Mouse (Mus musculus) spleen, adult 18-20 months (tissue): ENCODE data around the gene Slit3.

Experiments used
- DNase-seq, 2 experiments: peaks; one replicate each; pipeline ENCODE4 v3.0.0; 2022; ENCODE audit warnings: mixed read lengths in 2 of 2

Slit3 gene

DNA sequence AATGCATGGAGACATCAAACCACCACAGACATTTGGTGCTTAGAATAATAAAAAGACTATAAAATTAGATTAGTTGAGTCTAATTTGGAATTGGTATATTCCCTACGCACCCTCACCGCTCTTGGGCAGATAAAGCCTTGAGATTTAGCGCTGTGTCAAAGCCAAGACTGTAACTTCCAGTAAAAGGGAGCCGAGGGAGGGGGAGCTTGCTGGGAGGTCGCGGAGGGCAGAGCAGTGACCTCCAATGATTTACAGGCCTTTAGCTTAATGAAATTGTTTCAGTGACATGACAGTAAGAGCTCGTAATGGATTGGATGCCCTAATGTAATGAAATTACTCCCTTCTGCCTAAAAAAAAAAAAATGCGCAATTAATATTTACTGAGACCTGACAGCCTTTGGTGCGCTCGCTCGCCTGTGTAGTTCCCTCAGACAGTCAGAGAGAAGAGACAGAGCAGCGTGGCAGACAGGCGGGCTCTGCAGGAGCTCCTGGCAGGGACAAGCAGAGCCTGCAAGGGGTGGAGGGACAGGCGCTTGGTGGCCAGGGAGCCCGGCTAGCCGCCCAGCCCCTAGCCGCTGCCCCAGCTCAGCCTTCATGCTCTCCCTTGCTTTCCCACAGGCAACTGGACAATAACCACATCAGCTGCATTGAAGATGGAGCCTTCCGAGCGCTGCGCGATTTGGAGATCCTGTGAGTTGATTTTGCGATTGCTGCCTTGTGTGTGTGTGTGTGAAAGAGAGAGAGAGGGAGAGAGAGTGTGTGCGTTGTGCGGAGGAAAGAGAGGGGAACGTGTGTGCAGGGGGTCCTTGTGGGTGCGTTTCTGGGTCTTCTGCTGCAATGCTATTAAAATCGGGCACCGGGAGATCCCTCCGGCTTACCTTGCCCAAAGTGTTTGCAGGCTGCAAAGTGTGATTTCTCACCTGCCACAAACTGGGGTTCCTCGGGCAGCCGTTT lies 423.4 kb downstream of the Slit3 start:
- no peak for DNase-seq

DNA sequence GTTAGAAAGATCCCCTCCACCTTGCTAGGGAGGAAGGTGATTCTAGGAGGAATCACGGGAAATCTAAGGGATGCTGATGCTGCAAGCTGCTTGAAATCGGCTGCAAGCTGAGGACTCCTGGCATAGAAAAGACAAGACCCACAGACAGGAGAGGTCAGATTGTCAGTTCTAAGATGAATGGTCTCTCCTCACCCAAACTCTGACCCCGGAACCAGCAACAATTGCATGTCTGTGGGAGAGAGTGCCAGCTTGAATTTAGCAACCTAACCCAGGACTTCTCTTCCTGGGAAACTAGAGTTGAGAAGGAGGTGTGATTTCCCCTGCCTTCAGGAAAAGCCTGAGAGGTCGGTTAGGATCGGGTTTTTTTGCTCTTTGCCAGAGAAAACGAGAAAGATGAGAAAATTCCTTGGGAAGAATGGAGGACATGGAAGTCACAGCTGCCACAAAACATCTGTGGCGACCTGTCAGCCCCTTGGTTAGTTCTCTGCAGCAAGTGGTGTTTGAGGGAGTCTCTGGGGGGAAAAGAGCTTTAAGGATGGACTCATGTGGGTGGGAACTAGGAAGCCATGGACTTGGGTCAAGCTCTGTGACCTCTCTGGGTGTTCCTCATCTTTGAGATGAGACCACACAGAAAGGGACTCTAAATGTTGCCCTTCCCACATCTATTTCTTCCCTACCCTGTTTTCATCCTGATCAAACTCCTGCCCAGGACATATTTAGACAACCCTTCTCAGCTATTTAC lies 425.2 kb downstream of the Slit3 start:
- DNase-seq: no peak

- no peak for DNase-seq
These were observed 429.0 kb downstream of the Slit3 start for GRCm38 (mm10) chr11:35550036-35550435.

DNA sequence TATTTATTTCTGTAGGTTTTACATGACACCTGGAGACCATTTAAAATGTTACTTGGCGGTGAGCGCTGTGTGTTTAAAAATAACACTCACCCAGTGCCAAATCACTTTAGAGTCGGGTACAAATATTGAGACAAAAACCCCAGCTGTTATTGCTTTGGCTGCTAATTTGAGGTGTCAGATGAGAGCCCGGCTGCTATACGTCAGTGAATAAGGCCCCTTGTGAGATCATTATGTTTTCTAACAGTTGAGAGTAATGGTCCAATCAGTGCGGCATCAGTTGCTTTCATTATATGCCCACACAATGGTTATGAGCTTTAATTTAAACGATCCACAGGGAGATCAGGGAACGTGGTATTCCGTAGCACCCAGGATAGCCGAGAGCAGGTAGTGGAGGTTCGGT lies 435.2 kb downstream of the Slit3 start:
- no peak for DNase-seq

GRCm38 (mm10) chr11:35557476-35557875 lies 436.5 kb downstream of the Slit3 start:
- no peak for DNase-seq

DNA sequence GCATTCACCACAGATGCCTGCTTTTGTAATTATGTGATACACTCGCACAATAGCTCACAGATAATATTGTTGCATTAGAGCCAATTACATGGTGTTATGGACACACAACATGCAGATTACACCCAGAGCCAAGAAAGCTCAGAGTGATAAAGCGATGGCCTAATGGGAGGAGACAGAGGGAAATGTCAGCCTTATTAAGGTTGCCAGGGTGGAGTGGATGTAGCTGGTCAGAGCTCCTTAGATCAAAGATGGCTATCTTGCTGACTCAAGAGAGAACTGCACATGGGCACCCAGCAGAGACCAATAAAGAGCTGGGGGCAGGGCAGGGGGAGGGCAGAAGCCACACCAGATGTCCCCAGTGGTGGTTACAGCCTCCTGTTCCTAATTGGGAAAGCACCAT lies 437.3 kb downstream of the Slit3 start:
- no peak for DNase-seq

DNA sequence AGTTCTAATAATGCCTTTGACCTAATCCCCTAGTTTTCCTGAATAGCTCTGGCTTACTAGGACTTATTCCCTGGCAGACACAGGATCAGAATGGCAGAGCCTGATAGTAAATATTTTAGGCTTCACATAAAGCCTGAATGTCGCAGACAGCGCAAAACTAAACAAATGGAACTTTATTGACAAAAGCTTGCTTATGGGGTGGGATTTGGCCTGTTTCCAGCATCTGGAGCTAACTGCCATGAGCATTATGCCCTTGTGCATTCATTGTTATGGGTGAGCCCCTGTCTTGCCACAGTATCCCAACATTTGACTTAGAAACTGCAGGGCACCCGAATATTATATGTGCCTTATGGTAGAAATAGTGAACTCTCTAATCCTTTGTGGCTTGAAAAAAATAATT lies 438.4 kb downstream of the Slit3 start:
- DNase-seq: no peak

DNA sequence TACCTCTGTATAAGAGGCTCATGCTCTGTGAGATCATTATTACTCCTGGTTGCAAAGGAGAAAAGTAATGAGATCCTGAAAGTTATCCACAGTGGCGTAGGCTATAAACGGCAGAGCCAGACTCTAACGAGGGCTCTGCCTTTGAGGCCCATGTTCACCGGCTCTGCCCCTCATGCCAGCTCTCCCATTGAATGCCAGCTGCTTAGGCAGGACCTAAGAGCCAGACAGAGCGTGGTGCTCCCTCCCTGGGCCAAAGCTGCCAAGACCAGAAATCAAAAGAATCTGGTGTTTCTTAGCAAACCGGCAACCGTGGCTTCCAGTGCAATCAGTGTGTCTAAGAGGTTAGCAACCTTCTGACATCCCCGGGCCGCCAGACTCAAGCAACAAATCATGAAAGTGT lies 440.7 kb downstream of the Slit3 start:
- no peak for DNase-seq

- no peak for DNase-seq
These were observed 444.3 kb downstream of the Slit3 start for GRCm38 (mm10) chr11:35565322-35565721.

DNA sequence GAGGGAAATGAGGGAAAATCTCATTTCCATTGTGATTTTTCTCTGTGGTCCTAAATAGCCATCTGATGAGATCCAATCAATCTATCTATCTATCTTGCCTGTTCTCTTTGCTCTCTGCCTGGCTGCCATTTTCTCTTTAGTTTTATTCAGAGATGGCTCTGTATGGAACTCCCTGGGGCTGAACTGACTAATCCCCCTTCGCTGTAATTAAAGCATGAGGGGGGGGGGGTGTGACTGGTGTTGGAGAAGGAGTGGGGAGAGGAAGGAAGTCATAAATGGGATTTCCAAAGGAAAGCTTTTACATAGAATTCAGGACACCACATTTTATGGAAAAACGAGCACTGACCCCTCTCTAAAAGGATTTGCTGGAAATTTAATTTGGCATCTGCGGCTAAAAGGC lies 445.7 kb downstream of the Slit3 start:
- DNase-seq: no peak

DNA sequence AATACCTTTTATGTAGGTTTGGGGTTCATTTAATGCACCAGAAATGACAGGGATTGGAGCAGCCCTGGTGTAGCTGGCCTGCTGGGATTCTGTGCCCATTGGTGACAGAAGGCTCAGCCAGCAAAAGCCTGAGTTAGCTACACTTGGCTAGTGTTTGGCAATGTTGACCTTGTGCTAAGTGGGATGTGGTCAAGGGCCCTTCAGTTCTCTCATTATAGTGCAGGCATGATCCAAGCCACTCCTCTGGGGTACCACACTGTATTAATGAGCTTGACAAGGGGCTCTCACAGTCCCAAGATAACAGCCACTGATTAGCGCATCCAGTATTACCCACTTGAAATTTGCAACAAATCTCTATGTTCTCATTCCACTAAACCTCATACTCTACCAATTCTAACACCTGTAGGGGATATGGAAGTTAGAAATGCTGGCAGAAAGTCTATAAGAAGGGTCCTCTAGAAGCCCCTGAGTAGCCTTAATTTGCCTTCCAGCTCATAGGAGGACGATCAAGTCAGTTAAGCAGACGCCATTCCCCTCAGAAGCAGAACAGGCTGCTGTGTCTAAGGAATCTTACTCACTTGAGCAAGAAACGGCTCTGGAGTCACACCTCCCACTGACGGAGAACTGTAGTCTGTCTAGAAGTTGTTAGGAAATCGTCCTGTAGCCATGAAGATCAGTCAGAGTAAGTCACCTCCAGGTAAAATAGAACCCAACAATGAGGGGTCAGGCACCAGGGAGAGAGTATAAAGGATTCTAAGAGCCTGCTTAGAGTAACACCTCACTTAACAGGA lies 448.3 kb downstream of the Slit3 start:
- no peak for DNase-seq

DNA sequence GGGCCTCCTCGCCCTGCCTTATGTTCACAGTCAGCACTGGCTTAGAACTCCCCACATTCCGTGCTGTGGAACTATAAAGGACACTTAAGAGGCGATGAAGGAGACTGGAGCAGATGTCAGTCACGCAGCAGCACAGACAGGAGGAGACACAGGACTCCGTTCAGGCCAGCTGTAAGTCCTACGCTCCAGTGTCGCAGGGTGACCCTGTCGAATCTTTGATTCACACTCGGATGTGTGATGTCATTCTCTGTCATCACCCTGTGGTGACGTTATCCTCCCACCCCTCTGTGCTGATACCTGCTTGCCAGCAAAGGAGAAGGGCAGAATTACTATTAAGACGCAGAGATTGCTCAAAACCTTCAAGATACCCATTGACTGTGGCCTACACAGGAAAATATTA lies 448.9 kb downstream of the Slit3 start:
- no peak for DNase-seq

DNA sequence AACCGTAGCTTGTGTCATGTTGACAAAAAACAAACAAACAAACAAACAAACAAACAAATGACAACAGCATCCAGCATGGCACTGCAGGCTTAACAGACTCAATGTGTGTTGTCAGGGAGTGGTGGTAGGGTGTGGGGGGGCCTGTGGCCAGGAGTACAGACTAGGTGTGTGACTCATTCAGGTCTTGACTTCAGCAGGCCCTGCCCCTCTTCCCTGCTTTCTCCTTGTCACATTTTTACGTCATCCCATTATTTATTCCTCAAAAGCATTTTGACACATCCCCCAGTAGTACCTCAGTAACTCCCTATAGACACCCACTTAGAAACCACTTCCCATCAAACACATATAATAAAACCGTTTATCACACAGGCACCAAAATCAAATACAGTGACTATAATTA lies 450.9 kb downstream of the Slit3 start:
- DNase-seq: no peak

DNA sequence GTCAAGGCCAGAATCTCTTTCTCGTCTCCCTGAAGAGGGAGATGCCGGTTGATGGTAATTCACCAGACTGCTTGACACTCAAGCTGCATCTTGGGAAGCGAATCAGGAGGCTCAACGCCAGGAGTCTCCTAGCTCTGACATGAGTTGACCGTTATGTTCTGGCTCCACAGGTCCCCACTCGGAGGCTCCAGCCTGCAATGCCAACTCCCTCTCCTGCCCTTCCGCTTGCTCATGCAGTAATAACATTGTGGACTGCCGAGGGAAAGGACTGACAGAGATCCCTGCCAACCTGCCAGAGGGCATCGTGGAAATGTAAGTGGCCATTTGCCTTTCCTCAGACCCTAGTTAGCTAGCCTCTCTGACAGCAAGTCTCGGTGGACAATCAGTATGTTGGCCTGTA lies 457.8 kb downstream of the Slit3 start:
- DNase-seq: no peak

DNA sequence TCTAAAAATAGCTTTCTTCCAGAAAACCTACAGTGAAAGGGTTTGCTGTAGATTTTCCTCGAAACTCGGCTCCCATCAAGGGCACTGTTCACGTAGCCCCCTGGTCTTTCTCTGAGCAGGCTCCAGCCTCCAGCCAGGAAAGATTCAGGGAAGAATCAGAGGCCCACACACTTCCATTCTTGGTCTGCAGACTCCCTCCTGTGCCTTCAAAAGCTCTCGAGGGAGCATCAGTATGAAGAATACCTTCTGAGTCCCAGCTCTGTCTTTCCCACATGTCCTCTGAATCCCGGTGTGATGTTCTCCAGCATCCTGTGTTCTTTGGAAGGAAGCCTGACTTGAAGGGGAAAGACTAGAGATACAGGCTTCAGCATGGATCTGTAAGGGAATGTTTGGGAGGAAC lies 461.6 kb downstream of the Slit3 start:
- DNase-seq: no peak

DNA sequence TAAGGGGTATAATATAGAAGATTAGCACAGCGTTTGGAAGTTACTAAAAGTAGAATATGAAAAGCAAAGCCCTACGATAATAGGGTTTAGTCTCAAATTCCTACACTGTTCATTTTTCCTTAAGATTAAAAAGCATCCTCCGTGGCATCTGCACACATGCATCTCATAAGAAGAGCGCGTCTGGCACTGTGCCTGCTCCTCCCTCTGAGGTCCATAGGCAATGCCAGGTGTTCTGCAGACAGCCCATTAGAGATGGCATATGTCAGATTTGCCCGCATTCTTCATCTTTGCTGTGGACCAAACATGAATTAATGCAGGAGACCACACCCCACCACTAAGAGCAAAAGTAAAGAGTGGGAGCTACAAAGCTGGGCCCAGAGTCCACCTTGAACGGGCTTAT lies 462.6 kb downstream of the Slit3 start:
- no peak for DNase-seq

DNA sequence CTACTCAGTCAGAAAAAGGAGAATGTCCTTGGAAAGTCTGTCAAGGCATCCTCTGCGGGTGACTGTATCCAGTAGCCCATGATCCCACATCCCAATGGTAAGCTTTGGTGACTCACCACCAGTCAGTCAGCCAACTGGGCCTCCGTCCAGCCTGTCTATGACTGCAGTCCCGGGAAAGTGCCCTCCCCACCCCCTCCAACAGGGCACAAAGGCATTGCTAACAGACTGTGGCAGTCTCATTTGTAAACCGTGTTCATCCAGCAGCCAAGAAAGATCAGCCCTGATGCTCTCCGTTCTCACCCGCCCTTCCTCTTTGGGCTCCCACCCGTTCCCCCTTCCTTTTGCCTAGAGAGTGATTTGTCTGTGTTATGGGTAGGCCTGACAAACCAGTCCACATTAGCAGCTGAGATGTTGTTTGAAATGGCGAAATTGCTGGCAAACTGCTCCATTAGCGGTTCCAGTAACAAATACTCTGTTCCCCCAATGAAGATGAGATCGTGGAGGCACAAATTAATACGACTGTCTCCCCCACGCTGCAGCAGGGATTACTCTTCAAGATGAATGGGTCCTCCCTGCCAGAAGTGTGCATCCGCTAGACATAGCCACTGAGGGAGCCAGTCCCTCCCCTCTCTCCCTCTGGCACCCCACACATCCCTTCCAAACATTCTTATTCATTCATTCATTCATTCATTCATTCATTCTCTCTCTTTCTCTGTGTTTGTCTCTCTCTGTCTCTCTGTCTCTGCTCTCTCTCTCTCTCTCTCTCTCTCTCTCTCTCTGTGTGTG lies 466.3 kb downstream of the Slit3 start:
- peak in 1 of 2 experiments; percentile 5 for DNase-seq

DNA sequence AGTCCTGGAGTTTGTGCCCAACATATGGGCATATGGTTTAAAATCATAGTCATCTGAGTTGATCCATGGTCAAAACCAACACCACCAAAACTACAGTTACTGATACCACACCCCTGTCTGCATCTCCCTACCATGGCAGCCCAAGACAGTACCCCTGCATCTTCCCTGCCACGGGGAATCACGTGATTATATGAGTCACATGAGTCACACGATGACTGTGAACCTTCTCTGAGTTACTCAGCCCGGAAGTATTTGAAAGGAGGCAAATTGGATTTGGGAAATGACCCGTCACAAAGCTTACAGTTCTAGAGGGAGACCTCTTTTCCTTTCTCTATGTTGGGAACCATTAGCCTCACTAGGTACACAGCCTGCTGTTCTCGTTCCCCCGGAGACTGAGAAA lies 468.9 kb downstream of the Slit3 start:
- no peak for DNase-seq

GRCm38 (mm10) chr11:35593146-35594034 lies 472.4 kb downstream of the Slit3 start:
- DNase-seq: no peak

DNA sequence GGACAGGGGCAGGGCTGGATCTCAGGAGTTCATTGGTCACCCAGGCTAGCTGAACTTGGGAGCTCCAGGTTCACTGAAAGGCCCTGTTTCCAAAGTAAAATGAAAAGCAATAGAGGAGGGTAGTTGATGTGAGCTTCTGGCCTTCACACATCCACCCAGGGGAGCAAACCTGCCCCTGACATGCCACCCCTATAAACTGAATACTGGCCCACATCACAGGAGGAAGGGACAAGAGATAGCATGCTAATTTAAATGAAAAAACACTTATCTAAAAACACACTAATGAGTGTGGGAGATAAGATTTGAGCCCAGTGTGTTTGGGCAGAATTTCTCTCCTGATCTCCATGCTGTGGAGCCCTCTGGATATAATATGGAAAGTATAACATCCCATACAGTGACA lies 475.0 kb downstream of the Slit3 start:
- no peak for DNase-seq

DNA sequence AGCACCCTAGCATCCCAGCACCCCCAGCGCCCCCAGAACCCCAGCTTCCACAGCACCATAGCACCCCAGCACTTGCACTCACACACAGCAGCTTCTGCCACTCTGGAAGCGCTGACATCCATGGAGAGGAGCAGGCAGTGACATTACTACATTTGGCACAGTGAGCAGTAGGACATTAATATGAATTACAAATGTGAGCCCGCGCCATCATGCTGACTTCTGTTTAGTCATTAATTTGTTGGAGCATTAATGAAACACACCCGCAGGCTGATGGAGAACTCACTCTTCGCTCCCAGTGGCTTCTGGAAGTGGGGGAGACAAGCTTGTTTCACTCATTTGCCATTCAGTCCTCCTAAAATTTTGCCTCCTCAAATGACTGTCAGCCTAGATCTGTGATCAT lies 476.9 kb downstream of the Slit3 start:
- DNase-seq: no peak
